Mouse (Mus musculus) kidney, adult 2 months (tissue): ENCODE data around the gene Rnf187.

Experiments
- CTCF ChIP-seq: fragments of 200-500 bp; conservative IDR thresholded peaks from 2 replicates; pipeline ENCODE4 v1.5.1; 2011; ENCODE audit warnings: low read depth, mild to moderate bottlenecking, control low read depth, low read length, moderate library complexity, mixed read lengths; ENCODE audit not compliant: insufficient read depth, insufficient read length
- POLR2A ChIP-seq: fragments of 200-500 bp; IDR thresholded peaks from one replicate; pipeline ENCODE4 v1.6.1; 2011; ENCODE audit warnings: low read depth, low read length, control low read depth

DNA sequence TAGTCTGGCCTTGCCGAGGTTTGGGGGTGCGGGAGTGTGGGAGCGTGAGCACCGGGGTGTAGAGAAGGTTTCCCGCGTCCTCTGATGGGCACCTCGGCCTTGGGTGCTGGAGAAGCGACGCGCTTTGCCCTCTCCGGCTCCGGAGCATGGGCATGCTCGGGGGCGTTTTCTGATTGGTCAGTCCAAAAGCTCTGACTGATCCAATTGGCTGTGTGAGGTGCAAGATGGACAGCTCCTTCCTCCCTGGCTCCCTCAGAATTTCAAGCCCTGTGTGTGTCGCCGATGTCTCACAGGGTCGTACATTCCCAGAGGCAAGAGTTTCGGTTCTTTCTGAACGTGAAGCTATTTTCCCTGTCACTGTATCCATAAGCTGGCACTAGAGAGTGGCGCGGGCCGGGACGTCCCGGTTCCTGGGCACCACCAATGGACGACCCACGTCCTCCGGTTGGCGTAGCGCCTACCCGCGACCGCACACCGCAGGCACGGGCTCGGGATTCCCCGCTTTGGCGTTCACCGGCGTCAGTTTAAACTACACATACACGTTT is 21.3 kb upstream of the Rnf187 start:
- TF ChIP-seq CTCF: peak; percentile 31; the same call in 1 of the 2 replicates
- TF ChIP-seq POLR2A: no peak
